Mouse (Mus musculus) G1E (cell line): Measurements from ENCODE around the gene Angptl4.
A peak's percentile ranks its signal among the peaks of the same experiment; 100 is the strongest.

Source experiments
- CTCF ChIP-seq: IDR thresholded peaks from 2 replicates; pipeline ENCODE4 v1.5.1; 2012; ENCODE audit warnings: low read depth, low read length, inconsistent platforms, mixed read lengths
- GATA1 ChIP-seq: IDR thresholded peaks from 2 replicates; pipeline ENCODE4 v1.6.1; 2012; ENCODE audit warnings: borderline replicate concordance, low read length, inconsistent platforms, mixed read lengths
- GATA2 ChIP-seq: IDR thresholded peaks from 2 replicates; pipeline ENCODE4 v1.6.1; 2012; ENCODE audit warnings: low read depth, low read length, inconsistent platforms, borderline replicate concordance
- POLR2AphosphoS5 ChIP-seq: IDR thresholded peaks from 2 replicates; pipeline ENCODE4 v1.6.1; 2012; ENCODE audit warnings: low read depth, low read length, inconsistent platforms; ENCODE audit not compliant: insufficient replicate concordance
- TAL1 ChIP-seq: conservative IDR thresholded peaks from 2 replicates; pipeline ENCODE4 v1.6.1; 2012; ENCODE audit warnings: low read depth, low read length, inconsistent platforms, mixed read lengths

GRCm38 (mm10) chr17:33824084-33824996 lies 42.7 kb upstream of the Angptl4 start, which contains the start of the genes Rps28 and Ndufa7:
- no peak for TF ChIP-seq TAL1
- TF ChIP-seq CTCF, result no peak
- no peak for TF ChIP-seq GATA1
- no peak for TF ChIP-seq GATA2
- TF ChIP-seq POLR2AphosphoS5, result peak; percentile 95
